Mouse (Mus musculus): ENCODE results near the gene Gm609. TPM values are rescaled to one million over a fixed set of nuclear protein-coding genes. Genes with fewer than 3 reads are reported as not detected.
"Not testable (repeated sequence)": the region's sequence is repeated elsewhere in the genome, so short reads cannot be mapped to it uniquely, and the experiment has no call there.

The Gm609 gene
- not detected in 2 replicates for total RNA-seq (2017)

DNA sequence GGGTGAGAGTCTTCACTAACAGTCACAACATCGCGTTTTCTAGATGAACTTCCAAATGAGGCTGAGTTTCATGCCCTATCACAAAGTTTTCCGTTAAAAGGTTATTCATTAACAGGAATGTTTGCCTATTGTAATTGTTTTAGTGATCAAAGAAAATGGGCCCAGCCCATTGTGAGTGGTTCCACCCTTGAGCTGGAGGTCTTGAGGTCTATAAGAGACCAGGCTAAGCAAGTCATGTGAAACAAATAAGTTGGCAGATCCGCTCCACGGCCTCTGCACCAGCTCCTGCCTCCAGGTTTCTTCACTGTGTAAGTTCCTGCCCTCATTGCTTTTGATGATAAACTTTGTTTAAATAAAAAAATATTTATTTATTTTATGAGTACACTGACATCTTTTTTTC, at the start of gene Gm609:
Gene Gm609, minus strand, starts transcription at position 43 of the 400 bp plus-strand sequence.
- no peak for ATAC-seq (replicated peaks in 1 of 2; ENCODE audit: insufficient read depth in 1 of 2, low FRiP score in 2 of 2, low TSS enrichment in 1 of 2, low read depth in 1 of 2, poor library complexity in 2 of 2, severe bottlenecking in 2 of 2)

DNA sequence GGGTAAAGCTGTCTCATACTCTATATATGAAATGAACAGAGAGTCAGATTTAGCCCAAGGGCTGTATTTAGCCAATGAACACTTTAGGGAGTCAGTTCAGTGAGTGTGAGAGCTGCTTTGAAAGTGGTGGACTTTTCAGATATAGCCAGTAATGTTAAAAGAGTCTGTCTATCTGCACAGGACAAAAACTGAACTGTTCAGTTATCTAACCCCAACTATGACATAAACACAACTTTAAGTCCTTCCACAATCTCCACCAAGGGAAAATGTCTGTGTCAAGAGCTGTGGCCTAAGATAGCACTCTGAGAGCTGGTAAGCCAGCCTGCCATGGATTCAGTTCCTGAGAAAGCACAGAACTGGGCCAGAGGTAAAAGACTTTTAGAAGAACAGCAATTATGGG, 49.3 kb upstream of the Gm609 start:
- no peak for ATAC-seq (replicated peaks in 1 of 2; ENCODE audit: insufficient read depth in 1 of 2, low FRiP score in 2 of 2, low TSS enrichment in 1 of 2, low read depth in 1 of 2, poor library complexity in 2 of 2, severe bottlenecking in 2 of 2)

DNA sequence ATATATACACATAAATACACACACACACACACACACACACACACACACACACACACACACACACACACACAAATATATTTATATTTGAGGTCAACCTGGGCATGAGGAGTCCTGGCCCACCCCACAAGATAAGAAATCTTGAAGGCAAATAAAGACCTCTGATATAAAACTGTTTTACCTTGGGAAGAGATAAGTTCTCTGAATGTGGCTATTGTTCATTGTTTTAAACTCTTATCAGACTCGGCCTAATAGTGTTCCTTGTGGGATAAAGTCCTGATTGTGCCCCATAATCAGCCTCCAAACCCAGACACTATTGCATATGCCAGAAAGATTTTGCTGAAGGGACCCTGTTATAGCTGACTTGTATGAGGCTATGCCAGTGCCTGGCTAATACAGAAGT, 45.6 kb upstream of the Gm609 start:
- ATAC-seq (replicated peaks in 1 of 2; ENCODE audit: insufficient read depth in 1 of 2, low FRiP score in 2 of 2, low TSS enrichment in 1 of 2, low read depth in 1 of 2, poor library complexity in 2 of 2, severe bottlenecking in 2 of 2) = not testable (repeated sequence)

DNA sequence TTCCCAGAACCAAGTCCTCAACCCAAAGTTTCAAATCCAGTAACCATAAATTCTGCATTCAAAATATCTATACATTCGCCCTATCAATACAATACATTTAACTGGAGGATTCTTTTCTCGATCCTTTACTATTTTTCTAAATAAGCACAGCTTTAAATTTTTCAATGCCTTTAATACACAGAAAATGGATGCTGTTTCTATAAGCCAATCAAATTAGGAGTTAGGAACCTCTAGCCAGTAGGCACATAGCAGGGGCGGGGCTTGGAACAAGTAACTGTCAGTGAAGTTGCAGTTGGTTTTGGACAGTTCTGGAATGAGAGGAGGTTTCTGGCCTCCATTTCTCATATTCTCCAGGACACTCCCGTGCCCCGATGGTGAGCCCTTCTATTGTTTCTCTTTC, 42.2 kb upstream of the Gm609 start, which contains the start of gene Slc9c1:
Gene Slc9c1, plus strand, starts transcription at position 301 of the 400 bp plus-strand sequence.
- ATAC-seq (replicated peaks in 1 of 2; ENCODE audit: insufficient read depth in 1 of 2, low FRiP score in 2 of 2, low TSS enrichment in 1 of 2, low read depth in 1 of 2, poor library complexity in 2 of 2, severe bottlenecking in 2 of 2) = no peak

DNA sequence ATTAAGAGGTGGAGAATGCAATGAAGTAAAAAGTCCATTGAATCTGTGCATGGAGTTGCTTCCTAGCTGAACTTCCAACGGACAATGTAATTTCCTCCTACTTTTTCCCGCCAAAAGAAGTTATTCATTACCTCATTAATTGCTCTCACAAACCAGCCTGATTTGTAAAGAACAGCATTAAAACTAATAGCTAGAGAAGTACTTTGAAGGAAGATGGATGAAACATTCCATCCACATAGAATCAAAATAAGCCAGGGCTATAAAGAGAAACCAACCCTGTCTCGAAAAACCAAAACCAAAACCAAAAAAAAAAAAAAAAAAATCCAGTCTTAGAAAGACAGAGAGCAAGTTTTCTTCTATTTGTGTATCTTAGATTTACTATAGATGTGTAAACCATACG, 39.2 kb upstream of the Gm609 start, which contains the start of gene Gm17783:
Gene Gm17783, minus strand, starts transcription at position 101 of the 400 bp plus-strand sequence.
- ATAC-seq (replicated peaks in 1 of 2; ENCODE audit: insufficient read depth in 1 of 2, low FRiP score in 2 of 2, low TSS enrichment in 1 of 2, low read depth in 1 of 2, poor library complexity in 2 of 2, severe bottlenecking in 2 of 2) = no peak

DNA sequence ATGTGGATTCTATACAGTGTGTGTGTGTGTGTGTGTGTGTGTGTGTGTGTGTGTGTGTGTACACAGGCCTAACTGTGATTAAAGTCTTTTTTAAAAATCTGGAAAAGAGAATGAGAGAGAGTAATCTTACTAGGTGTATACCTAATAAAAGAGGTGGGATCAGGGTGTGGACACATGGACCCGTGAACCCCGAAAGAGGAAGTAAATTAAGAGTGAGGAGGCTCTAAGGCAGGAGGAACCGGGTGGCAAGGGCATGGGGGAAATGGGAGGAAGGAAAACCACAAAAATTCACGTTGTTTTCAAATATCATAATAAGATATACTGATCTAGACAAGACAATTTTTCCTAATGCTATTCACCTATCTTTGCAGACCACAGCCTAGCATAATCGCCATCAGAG, 32.8 kb upstream of the Gm609 start:
- ATAC-seq (replicated peaks in 1 of 2; ENCODE audit: insufficient read depth in 1 of 2, low FRiP score in 2 of 2, low TSS enrichment in 1 of 2, low read depth in 1 of 2, poor library complexity in 2 of 2, severe bottlenecking in 2 of 2) = peak; percentile 56 to 60; a peak in 3 of 4 replicates

DNA sequence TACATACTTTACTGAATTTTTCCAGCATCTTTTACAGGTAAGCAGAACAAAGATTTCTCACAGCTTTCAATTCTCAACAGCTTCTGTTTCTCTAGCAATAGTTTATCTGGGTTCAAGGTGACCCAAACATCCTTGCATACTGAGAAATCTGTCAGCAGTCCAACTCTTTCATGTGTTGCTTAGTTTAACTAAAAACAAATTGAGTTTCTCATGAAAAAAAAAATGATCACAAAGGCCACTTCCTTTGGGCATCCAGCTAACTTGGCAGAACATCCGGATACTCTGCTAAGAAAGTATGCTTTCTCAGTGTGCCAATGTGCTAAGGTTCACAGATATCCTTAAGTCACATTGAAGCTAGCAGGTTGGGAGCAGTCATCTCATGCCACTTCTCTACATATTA, 2.6 kb upstream of the Gm609 start:
- no peak for ATAC-seq (replicated peaks in 1 of 2; ENCODE audit: insufficient read depth in 1 of 2, low FRiP score in 2 of 2, low TSS enrichment in 1 of 2, low read depth in 1 of 2, poor library complexity in 2 of 2, severe bottlenecking in 2 of 2)

DNA sequence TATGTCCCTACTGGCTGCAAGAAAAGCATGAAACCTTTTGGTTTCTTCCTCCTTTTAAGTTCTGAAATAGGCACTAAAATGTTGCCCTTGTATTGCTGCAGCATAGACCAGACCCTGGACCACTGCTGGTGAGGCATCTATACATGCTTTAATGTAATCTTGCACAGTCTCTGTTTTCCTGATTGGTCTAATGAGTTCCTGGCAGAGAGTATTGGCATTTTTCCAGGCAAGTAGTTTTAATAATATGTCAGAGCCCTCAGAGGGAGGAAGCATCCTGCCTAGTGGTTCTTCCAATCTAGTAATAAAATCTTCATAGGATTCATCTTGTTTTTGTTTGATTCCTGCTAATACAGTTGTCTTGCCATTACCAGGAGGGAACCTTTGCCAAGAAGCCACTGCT, 15.8 kb downstream of the Gm609 start:
- no peak for ATAC-seq (replicated peaks in 1 of 2; ENCODE audit: insufficient read depth in 1 of 2, low FRiP score in 2 of 2, low TSS enrichment in 1 of 2, low read depth in 1 of 2, poor library complexity in 2 of 2, severe bottlenecking in 2 of 2)

DNA sequence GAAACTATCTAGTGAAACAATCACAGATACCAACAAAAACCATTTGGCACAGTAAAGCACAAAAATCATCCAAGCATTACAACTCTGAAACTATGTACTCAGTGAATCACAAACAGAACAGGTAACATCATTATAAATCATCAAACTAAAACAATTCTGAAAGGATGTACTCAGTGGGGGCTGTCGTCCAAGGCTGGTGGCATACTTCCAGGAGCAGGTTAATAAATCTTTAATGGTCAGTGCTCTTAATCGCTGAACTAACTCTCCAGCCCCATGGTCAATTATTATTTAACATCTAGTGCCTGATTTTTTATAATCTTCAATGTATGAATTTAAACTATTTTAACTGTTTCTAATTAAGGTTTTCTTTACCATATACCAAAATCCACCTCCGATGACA, 20.9 kb downstream of the Gm609 start:
- not testable (repeated sequence) for ATAC-seq (replicated peaks in 1 of 2; ENCODE audit: insufficient read depth in 1 of 2, low FRiP score in 2 of 2, low TSS enrichment in 1 of 2, low read depth in 1 of 2, poor library complexity in 2 of 2, severe bottlenecking in 2 of 2)

DNA sequence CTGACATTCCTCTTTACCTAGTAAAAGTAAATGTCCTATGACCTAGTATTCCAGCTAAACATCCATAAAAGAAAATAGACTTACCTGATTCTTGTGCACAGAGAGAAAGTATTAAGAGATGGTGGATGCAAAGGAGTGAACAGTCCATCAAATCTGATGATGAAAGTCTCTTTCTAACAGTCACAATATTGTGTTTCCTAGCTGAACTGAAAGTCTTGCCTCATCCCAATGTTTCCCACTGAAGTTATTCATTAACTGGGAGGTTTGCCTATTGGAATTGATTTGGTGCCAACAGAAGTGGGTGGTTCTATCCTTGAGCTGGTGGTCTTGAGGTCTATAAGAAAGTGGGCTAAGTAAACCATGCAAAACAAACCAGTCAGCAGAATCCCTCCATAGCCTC, 38.0 kb downstream of the Gm609 start:
- no peak for ATAC-seq (replicated peaks in 1 of 2; ENCODE audit: insufficient read depth in 1 of 2, low FRiP score in 2 of 2, low TSS enrichment in 1 of 2, low read depth in 1 of 2, poor library complexity in 2 of 2, severe bottlenecking in 2 of 2)

DNA sequence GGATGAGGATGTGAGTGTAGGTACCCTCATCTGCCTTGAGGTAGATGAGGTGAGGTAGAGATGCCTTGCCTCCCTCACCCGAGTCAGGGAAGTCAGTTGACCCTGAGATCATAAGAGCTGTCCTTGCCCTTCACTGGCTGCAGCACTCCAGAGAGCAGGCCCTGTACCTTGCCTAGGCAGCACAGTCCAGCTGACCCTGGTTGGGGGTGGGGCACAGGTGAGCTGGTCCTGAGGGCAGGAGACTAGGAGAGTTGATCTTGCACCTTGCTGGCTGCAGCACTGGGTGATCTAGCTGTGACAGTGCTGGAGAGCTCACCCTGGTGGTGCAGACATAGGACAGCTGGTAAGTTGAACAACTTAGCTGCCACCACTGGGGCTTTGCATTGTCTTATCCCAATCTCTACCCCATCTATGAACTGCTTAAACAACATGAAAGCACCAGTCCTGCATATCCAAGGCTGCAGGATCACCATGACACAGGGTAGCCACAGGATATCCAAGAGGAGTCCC, 55.5 kb downstream of the Gm609 start:
- no peak for ATAC-seq (replicated peaks in 1 of 2; ENCODE audit: insufficient read depth in 1 of 2, low FRiP score in 2 of 2, low TSS enrichment in 1 of 2, low read depth in 1 of 2, poor library complexity in 2 of 2, severe bottlenecking in 2 of 2)

DNA sequence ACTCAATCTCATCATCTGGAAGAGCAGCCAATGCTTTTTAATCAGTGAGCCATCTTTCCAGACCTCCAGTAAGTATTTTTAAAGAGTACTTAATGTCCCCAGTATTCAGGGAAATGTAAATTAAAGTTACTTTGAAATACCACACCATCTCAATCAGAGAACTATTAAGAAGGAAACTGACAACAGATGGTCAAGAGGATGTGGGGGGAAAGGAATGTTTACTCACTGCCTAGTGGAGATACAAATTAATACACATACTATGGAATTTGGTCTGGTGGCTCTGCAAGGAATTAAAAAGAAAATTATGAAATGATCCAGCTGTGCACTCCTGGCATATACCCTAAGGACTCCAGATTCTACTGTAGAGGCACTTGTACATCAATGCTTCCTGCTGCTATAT, 57.2 kb downstream of the Gm609 start:
- no peak for ATAC-seq (replicated peaks in 1 of 2; ENCODE audit: insufficient read depth in 1 of 2, low FRiP score in 2 of 2, low TSS enrichment in 1 of 2, low read depth in 1 of 2, poor library complexity in 2 of 2, severe bottlenecking in 2 of 2)

DNA sequence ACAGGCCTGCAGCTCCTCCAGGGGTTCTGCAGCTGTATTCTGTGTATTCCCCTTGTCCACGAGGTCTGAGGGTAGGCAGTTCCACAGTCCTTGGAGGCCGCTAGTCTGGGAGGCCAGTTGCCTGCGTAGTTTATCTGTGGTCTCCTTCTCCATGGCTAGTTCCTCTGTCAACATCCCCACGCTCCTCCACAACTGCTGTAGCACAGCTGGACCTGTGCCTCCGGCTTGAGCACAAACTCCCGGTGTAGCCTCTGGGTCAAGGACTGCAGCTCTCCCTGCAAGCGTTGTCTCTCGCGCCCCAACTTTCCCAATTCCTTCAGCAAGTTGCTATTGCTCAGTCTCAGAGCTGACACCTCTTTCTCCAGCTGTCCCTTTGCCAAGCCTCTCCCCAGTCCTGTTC, 65.1 kb downstream of the Gm609 start:
- ATAC-seq (replicated peaks in 1 of 2; ENCODE audit: insufficient read depth in 1 of 2, low FRiP score in 2 of 2, low TSS enrichment in 1 of 2, low read depth in 1 of 2, poor library complexity in 2 of 2, severe bottlenecking in 2 of 2) = no peak

DNA sequence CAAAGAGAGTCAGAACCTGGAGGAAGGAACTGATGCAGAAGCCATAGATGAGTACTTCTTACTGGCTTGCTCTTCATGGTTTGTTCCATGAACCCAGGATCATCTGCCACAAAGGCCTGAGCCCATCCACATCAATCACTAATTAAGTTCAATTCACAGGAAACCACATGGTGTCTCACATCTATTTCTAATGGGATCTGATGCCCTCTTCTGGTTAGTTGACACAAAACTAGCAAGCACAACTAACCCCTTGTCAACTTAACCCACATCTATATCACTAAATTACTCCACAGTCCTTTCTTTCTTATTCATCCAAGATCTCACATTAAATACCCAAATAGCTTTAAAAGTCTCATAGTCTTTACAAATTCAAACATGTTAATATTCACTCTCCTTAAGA, 79.3 kb downstream of the Gm609 start:
- no peak for ATAC-seq (replicated peaks in 1 of 2; ENCODE audit: insufficient read depth in 1 of 2, low FRiP score in 2 of 2, low TSS enrichment in 1 of 2, low read depth in 1 of 2, poor library complexity in 2 of 2, severe bottlenecking in 2 of 2)

DNA sequence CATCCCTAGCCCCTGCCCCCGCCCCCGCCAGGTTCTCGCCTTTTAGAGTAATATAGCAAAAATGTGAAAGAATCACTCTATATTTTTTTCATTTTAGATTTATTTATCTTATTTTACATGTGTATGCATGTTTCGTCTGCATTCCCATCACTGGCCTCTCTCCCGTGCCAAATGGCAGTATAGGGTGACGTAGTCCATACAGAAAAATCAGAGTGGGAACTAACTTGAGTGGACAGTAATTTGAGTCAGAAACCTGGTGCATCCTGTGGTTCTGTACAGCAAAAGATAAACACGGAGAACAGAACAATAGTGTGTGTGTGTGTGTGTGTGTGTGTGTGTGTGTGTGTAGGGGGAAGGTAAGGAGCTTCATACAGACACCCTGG, 83.7 kb downstream of the Gm609 start:
- ATAC-seq (replicated peaks in 1 of 2; ENCODE audit: insufficient read depth in 1 of 2, low FRiP score in 2 of 2, low TSS enrichment in 1 of 2, low read depth in 1 of 2, poor library complexity in 2 of 2, severe bottlenecking in 2 of 2) = not testable (repeated sequence)

DNA sequence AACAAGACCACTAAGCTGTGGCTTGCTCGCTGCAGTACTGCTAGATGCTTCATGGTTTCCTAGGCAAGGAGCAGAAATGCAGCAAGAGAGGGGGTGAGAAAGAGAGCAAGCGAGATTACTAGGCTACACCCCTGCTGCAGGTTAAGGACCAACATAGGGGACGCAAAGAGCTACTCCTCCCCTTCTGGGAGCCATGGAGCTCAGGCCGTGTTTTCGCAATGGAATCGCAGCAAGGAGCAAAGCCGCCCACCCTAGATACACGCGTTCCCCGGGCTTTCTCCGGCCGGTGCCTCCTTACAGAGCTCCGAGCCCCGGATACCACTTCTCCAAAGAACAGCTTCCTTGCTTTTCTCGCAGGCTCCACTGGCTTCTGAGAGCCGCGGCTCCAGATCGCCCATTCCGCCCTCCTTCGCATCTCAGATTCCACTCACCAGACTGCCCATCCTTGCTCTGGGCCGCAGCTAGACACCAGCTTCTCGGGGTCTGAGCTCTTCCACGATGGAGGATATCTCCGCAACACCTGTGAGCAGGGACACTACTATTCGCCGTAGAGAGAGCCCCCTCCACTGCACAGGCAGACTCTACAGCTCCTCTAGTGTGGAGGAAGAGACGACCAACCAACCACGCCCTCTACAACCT, 84.2 kb downstream of the Gm609 start, which contains the start of gene Cd200:
Gene Cd200, minus strand, starts transcription at position 629 of the 639 bp plus-strand sequence.
- peak; percentile 91 to 93 for ATAC-seq (replicated peaks in 1 of 2; ENCODE audit: insufficient read depth in 1 of 2, low FRiP score in 2 of 2, low TSS enrichment in 1 of 2, low read depth in 1 of 2, poor library complexity in 2 of 2, severe bottlenecking in 2 of 2)

DNA sequence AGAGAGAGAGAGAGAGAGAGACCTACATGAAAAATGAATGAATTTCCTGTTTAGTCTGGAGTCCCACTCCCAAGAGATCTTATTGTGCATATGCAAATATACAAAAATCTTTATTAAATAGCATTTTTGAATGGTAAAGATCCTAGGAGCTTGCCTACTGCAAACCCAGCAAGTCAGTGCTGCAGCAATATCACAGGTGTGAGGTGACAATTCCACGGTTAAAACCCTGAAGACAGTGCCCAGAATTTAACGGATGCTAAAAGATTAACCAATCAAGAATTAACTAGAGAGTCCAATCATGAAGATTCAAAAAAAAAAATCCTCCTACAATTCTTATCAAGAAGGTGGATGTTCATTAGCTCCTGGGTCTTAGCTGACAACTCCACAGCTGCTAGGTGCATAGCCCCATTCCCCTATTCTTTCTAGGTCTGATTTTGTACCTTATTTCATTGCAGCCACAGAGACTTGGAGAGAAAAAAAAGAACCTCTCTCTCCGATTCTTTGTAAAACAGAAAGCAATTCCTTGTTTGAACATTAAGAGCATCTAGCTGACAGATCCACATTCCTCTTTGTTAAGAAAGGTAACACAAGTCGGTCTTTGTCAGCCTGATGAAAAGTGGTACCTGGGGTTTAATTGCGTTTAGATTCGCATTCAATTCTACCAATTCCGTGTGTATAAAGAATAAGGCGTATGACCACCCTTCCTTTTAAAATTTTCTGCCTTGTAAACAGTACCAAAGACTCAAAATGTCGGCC, 84.9 kb downstream of the Gm609 start:
- ATAC-seq (replicated peaks in 1 of 2; ENCODE audit: insufficient read depth in 1 of 2, low FRiP score in 2 of 2, low TSS enrichment in 1 of 2, low read depth in 1 of 2, poor library complexity in 2 of 2, severe bottlenecking in 2 of 2) = no peak

DNA sequence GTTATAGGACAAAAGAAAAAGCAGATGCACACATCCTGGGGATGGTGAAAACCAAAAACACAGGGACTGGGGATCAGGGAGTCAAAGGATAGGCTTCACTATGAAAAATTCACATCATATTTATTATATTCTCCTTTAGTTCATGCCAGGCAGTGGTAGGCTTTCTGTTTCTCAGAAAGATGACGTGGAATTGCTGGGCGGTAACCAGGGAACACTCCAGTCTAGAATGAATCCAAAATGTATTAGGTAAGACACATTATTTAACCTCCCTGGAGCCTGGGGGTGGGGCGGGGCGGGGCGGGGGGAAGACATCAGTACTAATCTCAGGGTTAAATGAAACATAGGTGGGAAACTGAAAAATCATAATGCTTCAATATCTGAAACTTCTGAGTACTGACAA, 85.7 kb downstream of the Gm609 start:
- ATAC-seq (replicated peaks in 1 of 2; ENCODE audit: insufficient read depth in 1 of 2, low FRiP score in 2 of 2, low TSS enrichment in 1 of 2, low read depth in 1 of 2, poor library complexity in 2 of 2, severe bottlenecking in 2 of 2) = no peak

Data from hematopoietic stem cell, adult 5-6 weeks (primary cell).